8 mouse cellular contexts compared by ENCODE assay signal in the genomic region with DNA sequence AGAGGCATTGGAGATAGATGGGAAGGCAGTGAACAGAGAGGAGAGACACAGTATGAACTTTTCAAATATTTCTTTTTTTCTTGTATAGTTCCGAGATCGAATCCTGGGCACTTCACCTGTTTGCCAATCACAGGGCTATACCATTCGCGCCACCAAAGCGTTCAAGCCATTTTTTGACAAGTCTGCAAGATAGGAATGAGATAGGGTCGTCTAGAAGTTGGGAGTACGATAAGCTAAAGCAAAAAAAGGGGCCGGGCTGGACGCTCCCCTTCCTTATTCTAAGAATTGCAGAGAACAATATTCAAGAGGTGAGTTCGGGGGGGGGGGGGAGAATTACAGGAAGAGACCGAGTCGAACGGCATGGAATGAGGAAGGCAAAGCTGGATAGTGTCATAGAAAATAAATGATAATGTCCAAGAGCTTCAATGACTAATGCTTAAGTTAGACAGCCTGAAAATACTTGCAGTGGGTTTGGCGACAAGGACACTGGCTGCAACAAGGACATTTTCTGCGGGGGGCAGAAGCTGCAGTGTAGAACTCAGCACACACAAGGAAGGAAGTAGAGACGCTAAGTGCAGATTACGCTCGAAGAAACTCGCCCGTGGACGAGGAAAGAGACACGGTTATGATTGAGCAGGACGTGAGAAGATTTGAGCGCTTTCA. TPM values are rescaled to one million over a fixed set of nuclear protein-coding genes. Genes with fewer than 3 reads are reported as not detected.
DNase-seq lines count a peak whose midpoint lies in the region; ATAC-seq and TF ChIP-seq lines count a peak whose summit lies in the region.

No protein-coding gene starts in this region.

- H3K4me2 ChIP-seq in liver, embryonic 12.5 days = peak overlapping the region; percentile 84

- no peaks in the 10 kb centered on the region for H3K9me3 ChIP-seq in liver, embryonic 12.5 days (replicated peaks)

- TF ChIP-seq CTCF in cerebellum, adult 2 months (IDR thresholded peaks at IDR 0.05; ENCODE audit: borderline replicate concordance, insufficient read depth, low read depth, low read length) = no peak

- H3K36me3 ChIP-seq in liver, embryonic 12.5 days = no peaks in the 10 kb centered on the region

- DNase-seq in cerebellum, adult 2 months = peak in 1 of 2 experiments; percentile 24
- no peak for DNase-seq in cerebellum, postnatal 10 days
- peak; percentile 1 for DNase-seq in thymus, postnatal 0 days (ENCODE audit: low spot score)
- no peak for DNase-seq in thymus, postnatal 25 days
- peak; percentile 13 for DNase-seq in thymus, postnatal 4 days
- no peak for DNase-seq in gastrocnemius, postnatal 10 days
- DNase-seq in left cerebral cortex, postnatal 4 days = no peak

- H3K27me3 ChIP-seq in cerebellum, adult 2 months (ENCODE audit: control insufficient read depth, insufficient read depth, low read length) = no peaks in the 10 kb centered on the region
- H3K27me3 ChIP-seq in liver, embryonic 12.5 days (replicated peaks) = peaks cover 15% of the 10 kb centered on the region

- no peak for TF ChIP-seq POLR2A in cerebellum, adult 2 months (IDR thresholded peaks at IDR 0.05; ENCODE audit: borderline replicate concordance, insufficient read depth, low read length)

- peak overlapping the region; percentile 67 for H3K27ac ChIP-seq in cerebellum, adult 2 months (ENCODE audit: insufficient read depth, low read length)
- H3K27ac ChIP-seq in liver, embryonic 12.5 days = no peak overlapping the region

- H3K4me3 ChIP-seq in cerebellum, adult 2 months (replicated peaks; ENCODE audit: insufficient read depth, low read depth, low read length) = peak overlapping the region; percentile 94
- H3K4me3 ChIP-seq in liver, embryonic 12.5 days = peak overlapping the region; percentile 67

- no peak overlapping the region for H3K9ac ChIP-seq in liver, embryonic 12.5 days

- intact Hi-C loops in left cerebral cortex, postnatal 4 days (cut with DNase I) = no loop called here

- 25% methylated on average over 24 of the region's 24 CpGs for WGBS in cerebellum, adult 2 months
- WGBS in liver, embryonic 12.5 days (ENCODE audit: insufficient replicate concordance) = 13% methylated on average over 24 of the region's 24 CpGs

- H3K4me1 ChIP-seq in cerebellum, adult 2 months (ENCODE audit: control insufficient read depth, insufficient read depth, low read length) = peaks cover 4% of the 10 kb centered on the region
- H3K4me1 ChIP-seq in liver, embryonic 12.5 days = peaks cover 36% of the 10 kb centered on the region

- no peak for ATAC-seq in liver, embryonic 12.5 days

RNA-seq across cellular contexts. Expression of a gene that starts 0.5 kb away (rescaled TPM):
- 12.1 and 13.3 TPM in 2 replicates for polyA plus RNA-seq in cerebellum, adult 2 months (2012; rRNA removed)
- polyA plus RNA-seq in thymus, postnatal 0 days (2015; fragmentation: Nextera tagmentation; extraction: Ambion mirVana) = 24.5 and 26.9 TPM in 2 replicates
- 13.9 and 15.7 TPM in 2 replicates for polyA plus RNA-seq in liver, embryonic 12.5 days (2016; fragmentation: Nextera tagmentation; extraction: Ambion mirVana)
- 10 to 100 TPM; 12.3 to 13.7 TPM for total RNA-seq in gastrocnemius, postnatal 10 days (2021)
- total RNA-seq in left cerebral cortex, postnatal 4 days (2021) = 10 to 100 TPM; 14.5 to 16.4 TPM

Comparison
In these comparisons a context has a peak if more than half of its experiments do, and no peak if none do; other contexts are left out.
1. DNase-seq: peak in thymus, postnatal 0 days (single experiment) and thymus, postnatal 4 days (single experiment); none in cerebellum, postnatal 10 days (0 of 2), thymus, postnatal 25 days (single experiment), gastrocnemius, postnatal 10 days (single experiment) and left cerebral cortex, postnatal 4 days (single experiment).